Mouse (Mus musculus): ENCODE data around the gene Cass4.
A peak's percentile ranks its signal among the peaks of the same experiment; 100 is the strongest.

The Cass4 gene

GRCm38 (mm10) chr2:172384715-172385114, 8.9 kb upstream of the Cass4 start:
- no peak for DNase-seq (ENCODE audit: low spot score in 2 of 2)

GRCm38 (mm10) chr2:172390341-172390740, 3.3 kb upstream of the Cass4 start:
- no peak for DNase-seq (ENCODE audit: low spot score in 2 of 2)

- DNase-seq (ENCODE audit: low spot score in 2 of 2): no peak
Observed at GRCm38 (mm10) chr2:172392041-172392521, 1.5 kb upstream of the Cass4 start.

- no peak for DNase-seq (ENCODE audit: low spot score in 2 of 2)
Observed at GRCm38 (mm10) chr2:172394052-172394392, 428 bp downstream of the Cass4 start.

GRCm38 (mm10) chr2:172394671-172395070, 1.1 kb downstream of the Cass4 start:
- no peak for DNase-seq (ENCODE audit: low spot score in 2 of 2)

- no peak for DNase-seq (ENCODE audit: low spot score in 2 of 2)
Observed at GRCm38 (mm10) chr2:172395961-172396360, 2.4 kb downstream of the Cass4 start.

- DNase-seq (ENCODE audit: low spot score in 2 of 2): no peak
Observed at GRCm38 (mm10) chr2:172399901-172400300, 6.3 kb downstream of the Cass4 start.

GRCm38 (mm10) chr2:172401116-172401825, 7.7 kb downstream of the Cass4 start:
- DNase-seq (ENCODE audit: low spot score in 2 of 2): no peak

GRCm38 (mm10) chr2:172404239-172404638, 10.6 kb downstream of the Cass4 start:
- no peak for DNase-seq (ENCODE audit: low spot score in 2 of 2)

- no peak for DNase-seq (ENCODE audit: low spot score in 2 of 2)
Observed at GRCm38 (mm10) chr2:172405011-172405410, 11.4 kb downstream of the Cass4 start.

GRCm38 (mm10) chr2:172406173-172406572, 12.6 kb downstream of the Cass4 start:
- DNase-seq (ENCODE audit: low spot score in 2 of 2): no peak

- DNase-seq (ENCODE audit: low spot score in 2 of 2): peak in 1 of 2 experiments; percentile 40
Observed at GRCm38 (mm10) chr2:172407499-172407898, 13.9 kb downstream of the Cass4 start.

GRCm38 (mm10) chr2:172410686-172411085, 17.1 kb downstream of the Cass4 start:
- DNase-seq (ENCODE audit: low spot score in 2 of 2): no peak

- DNase-seq (ENCODE audit: low spot score in 2 of 2): no peak
Observed at GRCm38 (mm10) chr2:172411091-172411490, 17.5 kb downstream of the Cass4 start.

GRCm38 (mm10) chr2:172412454-172412853, 18.9 kb downstream of the Cass4 start:
- DNase-seq (ENCODE audit: low spot score in 2 of 2): no peak

GRCm38 (mm10) chr2:172413273-172413672, 19.7 kb downstream of the Cass4 start:
- no peak for DNase-seq (ENCODE audit: low spot score in 2 of 2)

- no peak for DNase-seq (ENCODE audit: low spot score in 2 of 2)
Observed at GRCm38 (mm10) chr2:172413894-172414293, 20.3 kb downstream of the Cass4 start.

- DNase-seq (ENCODE audit: low spot score in 2 of 2): no peak
Observed at GRCm38 (mm10) chr2:172416218-172416617, 22.6 kb downstream of the Cass4 start.

GRCm38 (mm10) chr2:172416876-172417275, 23.3 kb downstream of the Cass4 start:
- DNase-seq (ENCODE audit: low spot score in 2 of 2): no peak

- no peak for DNase-seq (ENCODE audit: low spot score in 2 of 2)
Observed at GRCm38 (mm10) chr2:172418208-172418607, 24.6 kb downstream of the Cass4 start.

- no peak for DNase-seq (ENCODE audit: low spot score in 2 of 2)
Observed at GRCm38 (mm10) chr2:172430609-172431008, 37.0 kb downstream of the Cass4 start.

GRCm38 (mm10) chr2:172433746-172434145, 40.2 kb downstream of the Cass4 start:
- no peak for DNase-seq (ENCODE audit: low spot score in 2 of 2)

GRCm38 (mm10) chr2:172437371-172437952, 43.9 kb downstream of the Cass4 start:
- DNase-seq (ENCODE audit: low spot score in 2 of 2): no peak

All from urinary bladder, adult 18-20 months (tissue).